Mouse (Mus musculus) spleen, embryonic (tissue): ENCODE data around the gene Lrrc45.

Experiments used
- CTCF ChIA-PET: fragments of 350-600 bp; sonication (Branson Sonifier 250); formaldehyde crosslinking; loops from one replicate; lab custom pipeline; 2022; lab: Charles Lee

Lrrc45 gene

GRCm38 (mm10) chr11:120703696-120704454 lies 9.8 kb upstream of the Lrrc45 start:
- CTCF ChIA-PET: no interaction called here

- CTCF ChIA-PET: no interaction called here
Measured at GRCm38 (mm10) chr11:120704486-120705325, 9.0 kb upstream of the Lrrc45 start.

GRCm38 (mm10) chr11:120706120-120706519 lies 7.6 kb upstream of the Lrrc45 start:
- CTCF ChIA-PET: no interaction called here

- CTCF ChIA-PET: interaction anchor here (0.6 kb wide), 1 partner anchor 873 kb away, joined by 3 read pairs; no protein-coding TSS in a partner anchor
Measured at GRCm38 (mm10) chr11:120707225-120707624, 6.5 kb upstream of the Lrrc45 start.

- CTCF ChIA-PET: no interaction called here
Measured at GRCm38 (mm10) chr11:120707969-120708368, 5.8 kb upstream of the Lrrc45 start.

- CTCF ChIA-PET: interaction anchor here (0.7 kb wide), 1 partner anchor 214 kb away, joined by 3 read pairs; no protein-coding TSS in a partner anchor
Measured at GRCm38 (mm10) chr11:120709551-120709950, 4.2 kb upstream of the Lrrc45 start.

GRCm38 (mm10) chr11:120710672-120711071 lies 3.1 kb upstream of the Lrrc45 start:
- CTCF ChIA-PET: no interaction called here

- CTCF ChIA-PET: interaction anchor here (0.6 to 1.3 kb wide), 3 partner anchors 8 to 89 kb away, joined by 3 read pairs; no protein-coding TSS in a partner anchor
Measured at GRCm38 (mm10) chr11:120711980-120712604, 1.6 kb upstream of the Lrrc45 start.

GRCm38 (mm10) chr11:120712771-120713568 lies 755 bp upstream of the Lrrc45 start:
- CTCF ChIA-PET: no interaction called here

- CTCF ChIA-PET: interaction anchor here (1.0 kb wide), 1 partner anchor 12 kb away, joined by 3 read pairs; no protein-coding TSS in a partner anchor
Measured at GRCm38 (mm10) chr11:120714546-120714945, 821 bp downstream of the Lrrc45 start.

GRCm38 (mm10) chr11:120715131-120715530 lies 1.4 kb downstream of the Lrrc45 start:
- CTCF ChIA-PET: no interaction called here

GRCm38 (mm10) chr11:120719242-120719641 lies 5.5 kb downstream of the Lrrc45 start:
- CTCF ChIA-PET: interaction anchor here (0.9 to 2.1 kb wide), 2 partner anchors 8 to 97 kb away, joined by 3 to 6 read pairs; no protein-coding TSS in a partner anchor

- CTCF ChIA-PET: interaction anchor here (0.6 to 2.1 kb wide), 5 partner anchors 8 to 698 kb away, joined by 3 to 8 read pairs (median 4); no protein-coding TSS in a partner anchor
Measured at GRCm38 (mm10) chr11:120719841-120720376, 6.2 kb downstream of the Lrrc45 start.

- CTCF ChIA-PET: interaction anchor here (0.6 to 2.1 kb wide), 6 partner anchors 30 to 697 kb away, joined by 3 to 8 read pairs (median 5); no protein-coding TSS in a partner anchor
Measured at GRCm38 (mm10) chr11:120720450-120720849, 6.7 kb downstream of the Lrrc45 start.

- CTCF ChIA-PET: interaction anchor here (0.7 to 2.1 kb wide), 6 partner anchors 28 to 235 kb away, joined by 3 to 8 read pairs (median 6); no protein-coding TSS in a partner anchor
Measured at GRCm38 (mm10) chr11:120721124-120722066, 7.7 kb downstream of the Lrrc45 start, which contains the start of gene Rac3. Rac3 (plus strand) TSS chr11:120721470.

- CTCF ChIA-PET: interaction anchor here (0.7 to 1.7 kb wide), 3 partner anchors 28 to 236 kb away, joined by 3 to 6 read pairs (median 5); no protein-coding TSS in a partner anchor
Measured at GRCm38 (mm10) chr11:120722067-120722630, 8.4 kb downstream of the Lrrc45 start.

- CTCF ChIA-PET: interaction anchor here (0.6 kb wide), 1 partner anchor 73 kb away, joined by 7 read pairs; no protein-coding TSS in a partner anchor
Measured at GRCm38 (mm10) chr11:120722761-120723382, 9.1 kb downstream of the Lrrc45 start.

- CTCF ChIA-PET: interaction anchor here (0.6 kb wide), 1 partner anchor 72 kb away, joined by 7 read pairs; no protein-coding TSS in a partner anchor
Measured at GRCm38 (mm10) chr11:120723509-120723908, 9.8 kb downstream of the Lrrc45 start.
